Mouse (Mus musculus) heart, embryonic 16.5 days (tissue): ENCODE measurements around the gene Eif2b1. TPM values are rescaled to one million over a fixed set of nuclear protein-coding genes. Genes with fewer than 3 reads are reported as not detected.

Experiments used
- ATAC-seq: fragments of 200-750 bp; cut with Nextera tagmentation; replicated peaks from 2 replicates; pipeline ENCODE4 v1.8.0; 2017; ENCODE audit warnings: moderate number of reproducible peaks; ENCODE audit not compliant: insufficient read depth, low FRiP score; ENCODE audit errors: extremely low read depth
- H3K27ac ChIP-seq: fragments of 300-500 bp; sonication (generic); 2 replicates; pipeline ENCODE4 v1.5.1; 2014; ENCODE audit warnings: mild to moderate bottlenecking, low read length, control low read depth, moderate library complexity
- H3K27me3 ChIP-seq: fragments of 300-500 bp; sonication (generic); 2 replicates; pipeline ENCODE4 v1.6.1; 2014; ENCODE audit warnings: low read length, mixed read lengths; ENCODE audit not compliant: control insufficient read depth, insufficient read depth
- H3K36me3 ChIP-seq: fragments of 300-500 bp; sonication (generic); 2 replicates; pipeline ENCODE4 v1.6.1; 2014; ENCODE audit not compliant: control insufficient read depth, insufficient read depth
- H3K4me1 ChIP-seq: fragments of 300-500 bp; sonication (generic); 2 replicates; pipeline ENCODE4 v1.6.1; 2014; ENCODE audit warnings: low read length, mixed read lengths; ENCODE audit not compliant: control insufficient read depth, insufficient read depth
- H3K4me2 ChIP-seq: fragments of 300-500 bp; sonication (generic); 2 replicates; pipeline ENCODE4 v1.6.1; 2014; ENCODE audit warnings: low read depth, mild to moderate bottlenecking, control low read depth, low read length
- H3K4me3 ChIP-seq: fragments of 300-500 bp; sonication (generic); 2 replicates; pipeline ENCODE4 v1.5.1; 2014; ENCODE audit warnings: mild to moderate bottlenecking, control low read depth, low read length
- H3K9ac ChIP-seq: fragments of 300-500 bp; sonication (generic); 2 replicates; pipeline ENCODE4 v1.6.1; 2014; ENCODE audit warnings: low read length, control low read depth
- H3K9me3 ChIP-seq: fragments of 300-500 bp; sonication (generic); replicated peaks from 2 replicates; pipeline ENCODE4 v1.6.1; 2016; ENCODE audit warnings: low read length; ENCODE audit not compliant: control insufficient read depth
- WGBS: fragments of 180-500 bp; shearing (Covaris S2); extraction: QIAGEN DNeasy Blood & Tissue Kit; methylation state at CpG from one replicate; pipeline ENCODE4 v1.1.7; 2014; 5-methylcytosine and 5-hydroxymethylcytosine counted together
- polyA plus RNA-seq: library from polyadenylated mRNA; unstranded; fragments of >200 nt; fragmentation: Nextera tagmentation; extraction: Ambion mirVana; gene quantifications from 2 replicates; pipeline ENCODE4 v1.2.1, GENCODE M21; 2015

Eif2b1 gene
- polyA plus RNA-seq, 1 experiment from 2014 or later: 62.2 TPM

DNA sequence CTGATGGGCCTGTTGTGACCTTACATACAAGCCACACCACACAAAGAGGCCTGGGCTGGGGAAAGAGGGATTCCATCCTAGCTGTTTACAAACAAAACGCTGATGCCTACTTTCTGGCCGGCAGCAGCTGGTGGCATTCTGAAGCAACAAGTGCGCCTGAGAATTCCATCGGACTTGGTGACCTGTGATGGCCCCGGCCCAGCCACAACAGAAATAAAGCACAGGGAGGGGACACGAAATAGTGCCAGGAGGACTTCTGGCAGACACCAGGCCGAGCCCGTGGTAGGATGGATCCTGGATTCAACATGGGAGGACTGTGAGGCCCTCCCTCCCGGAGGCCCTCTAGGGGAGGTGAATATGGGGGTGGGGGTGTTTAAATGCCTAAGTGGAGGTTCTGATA is 50.1 kb downstream of the Eif2b1 start:
- Histone ChIP-seq H3K27me3 (no peaks in the 10 kb centered on the region), H3K9ac (peak overlapping the region; percentile 69), H3K36me3 (no peaks in the 10 kb centered on the region), H3K4me2 (peak overlapping the region; percentile 92), H3K9me3 (no peaks in the 10 kb centered on the region), H3K4me1 (peaks cover 35% of the 10 kb centered on the region), H3K4me3 (peak overlapping the region; percentile 86), H3K27ac (peak overlapping the region; percentile 92)
- ATAC-seq: no peak
- WGBS: 22% methylated on average over 9 of the region's 9 CpGs

DNA sequence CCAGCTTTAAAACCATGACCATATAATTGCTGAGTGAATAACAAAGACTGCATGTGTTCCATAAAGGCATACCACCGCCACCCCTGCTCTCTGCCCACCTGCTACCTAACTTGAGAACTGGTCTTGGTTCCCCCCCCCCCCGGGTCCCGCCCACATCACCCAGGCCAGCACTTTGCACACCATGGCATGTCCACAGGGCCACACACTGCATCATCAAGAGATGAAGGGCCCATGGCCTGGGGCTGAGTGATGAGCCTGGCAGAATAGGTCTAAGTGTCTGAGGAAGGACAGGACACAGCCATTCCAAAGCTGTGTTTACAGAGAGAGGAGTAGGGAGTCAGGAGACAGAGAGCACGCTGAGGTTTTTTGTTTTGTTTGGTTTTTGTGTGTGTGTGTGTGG is 50.6 kb downstream of the Eif2b1 start:
- H3K9me3 ChIP-seq: no peaks in the 10 kb centered on the region
- peak overlapping the region; percentile 92 for H3K27ac ChIP-seq
- H3K9ac ChIP-seq: peak overlapping the region; percentile 69
- H3K4me1 ChIP-seq: peaks cover 35% of the 10 kb centered on the region
- H3K36me3 ChIP-seq: peaks cover 2% of the 10 kb centered on the region; the same call in 1 of the 2 replicates
- WGBS: 79% methylated on average over 4 of the region's 4 CpGs
- peak overlapping the region; percentile 92 for H3K4me2 ChIP-seq
- peak overlapping the region; percentile 86 for H3K4me3 ChIP-seq
- ATAC-seq: no peak
- no peaks in the 10 kb centered on the region for H3K27me3 ChIP-seq

DNA sequence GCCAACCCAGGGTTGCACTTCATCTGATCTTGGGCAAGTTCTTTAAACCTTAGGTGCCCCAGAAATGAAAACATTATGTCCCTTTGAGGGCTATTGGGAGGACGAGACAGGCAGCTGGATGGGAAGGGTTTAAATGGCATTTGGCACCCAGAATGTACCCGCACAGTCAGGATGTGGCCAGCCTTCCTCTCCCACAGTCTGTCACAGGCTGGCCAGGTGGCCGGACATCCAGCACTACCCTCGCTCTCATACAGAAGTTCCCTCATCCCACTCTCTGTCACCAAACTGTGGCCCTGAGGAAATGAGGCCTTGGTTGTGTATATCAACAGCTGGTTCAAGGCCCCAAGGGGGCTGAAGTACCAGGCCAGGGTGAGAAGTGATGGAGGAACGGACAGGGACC is 54.0 kb downstream of the Eif2b1 start:
- H3K4me2 ChIP-seq: no peak overlapping the region
- no peaks in the 10 kb centered on the region for H3K27me3 ChIP-seq
- no peak overlapping the region for H3K27ac ChIP-seq
- WGBS: 83% methylated on average over 5 of the region's 5 CpGs
- H3K9ac ChIP-seq: no peak overlapping the region
- 0 out of 2 replicates have a peak, but pooled peaks cover 3% of the 10 kb centered on the region for H3K9me3 ChIP-seq
- peaks cover 10% of the 10 kb centered on the region; the same call in 1 of the 2 replicates for H3K36me3 ChIP-seq
- H3K4me3 ChIP-seq: no peak overlapping the region
- H3K4me1 ChIP-seq: peaks cover 22% of the 10 kb centered on the region
- ATAC-seq: no peak

GRCm38 (mm10) chr5:124523032-124523431 is 55.9 kb downstream of the Eif2b1 start:
- H3K36me3 ChIP-seq: peaks cover 12% of the 10 kb centered on the region; the same call in 1 of the 2 replicates
- peaks cover 3% of the 10 kb centered on the region; the same call in 1 of the 2 replicates for H3K4me1 ChIP-seq
- 0 out of 2 replicates have a peak, but pooled peaks cover 3% of the 10 kb centered on the region for H3K9me3 ChIP-seq
- no peak overlapping the region for H3K4me2 ChIP-seq
- no peak for ATAC-seq
- WGBS: 94% methylated on average over 8 of the region's 8 CpGs
- no peaks in the 10 kb centered on the region for H3K27me3 ChIP-seq
- H3K4me3 ChIP-seq: no peak overlapping the region
- H3K9ac ChIP-seq: no peak overlapping the region
- H3K27ac ChIP-seq: no peak overlapping the region

DNA sequence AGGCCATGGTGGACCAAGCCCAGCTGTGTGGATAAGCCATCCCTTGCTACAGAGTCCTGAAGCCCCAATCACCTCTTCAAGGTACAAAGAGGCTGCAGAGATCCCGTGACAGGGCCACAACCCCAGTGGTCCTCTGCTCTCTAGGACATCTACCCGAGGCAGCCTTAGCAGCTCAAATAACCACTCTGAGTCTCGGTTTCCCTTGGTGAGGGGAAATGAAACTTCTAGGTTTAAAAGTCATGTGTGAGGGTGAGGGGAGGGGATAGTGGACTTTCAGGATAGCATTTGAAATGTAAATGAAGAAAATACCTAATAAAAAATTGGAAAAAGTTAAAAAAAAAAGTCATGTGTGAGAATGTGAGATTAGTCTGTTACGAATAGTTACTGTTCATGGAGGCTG is 57.3 kb downstream of the Eif2b1 start:
- Histone ChIP-seq H3K4me1 (0 out of 2 replicates have a peak, but pooled peaks cover 2% of the 10 kb centered on the region), H3K4me3 (no peak overlapping the region), H3K4me2 (no peak overlapping the region), H3K9ac (no peak overlapping the region), H3K27me3 (no peaks in the 10 kb centered on the region), H3K9me3 (0 out of 2 replicates have a peak, but pooled peaks cover 3% of the 10 kb centered on the region), H3K36me3 (peaks cover 19% of the 10 kb centered on the region; the same call in 1 of the 2 replicates), H3K27ac (no peak overlapping the region)
- no peak for ATAC-seq
- WGBS: 83% methylated on average over 4 of the region's 4 CpGs

Other genes starting within 250 kb of the Eif2b1 start
- 14.6 and 19.6 TPM in 2 replicates for gene Cdk2ap1, start 216.0 kb downstream of the Eif2b1 start, polyA plus RNA-seq
- 57.9 and 61.1 TPM in 2 replicates for gene Sbno1, start 153.1 kb downstream of the Eif2b1 start, polyA plus RNA-seq
- gene Kmt5a, start 139.2 kb downstream of the Eif2b1 start, polyA plus RNA-seq: 30.4 and 31.2 TPM in 2 replicates
- 19.2 and 21.3 TPM in 2 replicates for gene Rilpl2, start 100.8 kb downstream of the Eif2b1 start, polyA plus RNA-seq
- 23.2 and 24.1 TPM in 2 replicates for gene Snrnp35, start 96.0 kb downstream of the Eif2b1 start, polyA plus RNA-seq
- 27.7 and 28.2 TPM in 2 replicates for gene Rilpl1, start 47.7 kb downstream of the Eif2b1 start, polyA plus RNA-seq
- 435 and 443 TPM in 2 replicates for gene Tmed2, start 38.4 kb downstream of the Eif2b1 start, polyA plus RNA-seq
- gene Ddx55, start 26.3 kb downstream of the Eif2b1 start, polyA plus RNA-seq: 8.4 and 8.7 TPM in 2 replicates
- gene Gtf2h3, start within 50 bp of the Eif2b1 start, polyA plus RNA-seq: 34.3 TPM in 2 replicates
- 32.3 and 33.4 TPM in 2 replicates for gene Atp6v0a2, start 49.4 kb upstream of the Eif2b1 start, polyA plus RNA-seq
- 0.09 and 0.19 TPM in 2 replicates for gene Dnah10, start 146.0 kb upstream of the Eif2b1 start, polyA plus RNA-seq